Mouse (Mus musculus) E14TG2a.4 (cell line): Measurements from ENCODE around the gene Slc2a4.

Source experiments
- CTCF ChIP-seq: conservative IDR thresholded peaks from 2 replicates; pipeline ENCODE4 v1.5.1; 2014; ENCODE audit warnings: low read length
- NANOG ChIP-seq: IDR thresholded peaks from 2 replicates; pipeline ENCODE4 v1.6.1; 2014; ENCODE audit warnings: borderline replicate concordance, low read length, mixed read lengths

GRCm38 (mm10) chr11:69933066-69933465 is 14.9 kb downstream of the Slc2a4 start:
- TF ChIP-seq CTCF: no peak
- TF ChIP-seq NANOG: no peak
